27 mouse cellular contexts compared by ENCODE assay signal in the genomic region with DNA sequence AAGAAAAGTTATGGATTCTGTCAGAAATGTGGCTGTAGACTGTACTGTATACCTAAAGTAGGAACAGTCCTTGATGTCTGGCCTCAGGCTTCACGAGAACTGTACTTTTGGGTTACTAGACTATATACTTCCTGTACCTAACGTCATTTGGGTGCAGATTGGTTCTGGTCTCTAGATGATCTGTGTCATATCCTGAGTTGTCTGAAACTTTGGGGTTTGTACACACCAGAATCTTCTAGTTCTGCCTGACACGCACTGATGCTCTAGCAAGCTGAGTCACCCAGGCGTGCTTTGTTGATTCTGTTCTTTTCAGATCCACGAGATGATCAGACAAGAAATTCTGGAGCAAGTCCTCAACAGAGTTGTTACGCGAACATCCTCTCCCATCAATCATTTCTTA. TPM values are rescaled to one million over a fixed set of nuclear protein-coding genes. Genes with fewer than 3 reads are reported as not detected.
DNase-seq lines count a peak whose midpoint lies in the region; ATAC-seq and TF ChIP-seq lines count a peak whose summit lies in the region.
"Had no signal": no experiment of that assay in that cellular context is flagged by ENCODE, and none has a peak within 500 bp of the region (broad histone marks: within the 10 kb centered on the region; RNA-seq: fewer than 3 reads in every experiment).

No protein-coding gene starts in this region.

- H3K27me3 ChIP-seq in CH12.LX (replicated peaks): no peaks in the 10 kb centered on the region
- H3K27me3 ChIP-seq in forebrain, postnatal 0 days (ENCODE audit: insufficient read depth, low read length): no peaks in the 10 kb centered on the region
- H3K27me3 ChIP-seq in stomach, postnatal 0 days (ENCODE audit: control insufficient read depth, insufficient read depth, low read length): no peaks in the 10 kb centered on the region
- H3K27me3 ChIP-seq: embryonic facial prominence, embryonic 15.5 days; heart, embryonic 15.5 days; hindbrain, embryonic 13.5 days had no signal

- ATAC-seq in forebrain, postnatal 0 days: no peak
- ATAC-seq in stomach, postnatal 0 days (ENCODE audit: low FRiP score, low TSS enrichment): no peak
- ATAC-seq: forebrain, embryonic 14.5 days; hindbrain, postnatal 0 days; intestine, embryonic 16.5 days had no signal

- TF ChIP-seq EP300 in CH12.LX (IDR thresholded peaks at IDR 0.05; ENCODE audit: low read length): no peak
- no peak for TF ChIP-seq EP300 in stomach, postnatal 0 days (optimal IDR thresholded peaks at IDR 0.05)

- dilution Hi-C loops in CH12.LX (cut with MboI; ENCODE audit: extremely low pct_ligation_motif_present, extremely low pct_unique_long_range_greater_than_20kb, low sequenced_read_pairs): no loop called here

- TF ChIP-seq POLR2A in CH12.LX (IDR thresholded peaks at IDR 0.05; ENCODE audit: low read depth, low read length): no peak

- peaks cover 18 to 82% of the 10 kb centered on the region in 2 experiments for H3K36me3 ChIP-seq in CH12.LX (replicated peaks in 1 of 2; ENCODE audit: control insufficient read depth in 1 of 2, insufficient read depth in 1 of 2, low read length in 1 of 2)
- H3K36me3 ChIP-seq in forebrain, postnatal 0 days (ENCODE audit: insufficient read depth): no peaks in the 10 kb centered on the region
- H3K36me3 ChIP-seq in stomach, postnatal 0 days (ENCODE audit: control insufficient read depth, insufficient read depth, low read length): no peaks in the 10 kb centered on the region
- H3K36me3 ChIP-seq: hindbrain, embryonic 13.5 days had no signal

- no peaks in the 10 kb centered on the region for H3K9me3 ChIP-seq in CH12.LX (replicated peaks; ENCODE audit: low read length)
- no peaks in the 10 kb centered on the region for H3K9me3 ChIP-seq in forebrain, postnatal 0 days (ENCODE audit: low read length)
- no peaks in the 10 kb centered on the region for H3K9me3 ChIP-seq in stomach, postnatal 0 days (ENCODE audit: control insufficient read depth, low read length)
- H3K9me3 ChIP-seq: embryonic facial prominence, embryonic 15.5 days; forebrain, embryonic 10.5 days; heart, embryonic 15.5 days; hindbrain, embryonic 13.5 days had no signal

- 95% methylated on average over 7 of the region's 7 CpGs for WGBS in forebrain, postnatal 0 days
- WGBS in stomach, postnatal 0 days: 79% methylated on average over 7 of the region's 7 CpGs

- peaks cover 0 to 13% of the 10 kb centered on the region in 2 experiments; a peak in 1 of 4 replicates for H3K4me1 ChIP-seq in CH12.LX (ENCODE audit: control insufficient read depth in 1 of 2, insufficient read depth in 2 of 2)
- H3K4me1 ChIP-seq in forebrain, postnatal 0 days (ENCODE audit: insufficient read depth): no peaks in the 10 kb centered on the region
- no peaks in the 10 kb centered on the region for H3K4me1 ChIP-seq in stomach, postnatal 0 days (replicated peaks; ENCODE audit: control insufficient read depth, insufficient read depth)
- H3K4me1 ChIP-seq: embryonic facial prominence, embryonic 15.5 days; forebrain, embryonic 10.5 days; heart, embryonic 15.5 days; hindbrain, embryonic 13.5 days had no signal

- H3K27ac ChIP-seq in CH12.LX (ENCODE audit: insufficient read depth, low read depth): no peak overlapping the region
- no peak overlapping the region for H3K27ac ChIP-seq in forebrain, postnatal 0 days (ENCODE audit: low read depth, low read length)
- no peak overlapping the region for H3K27ac ChIP-seq in stomach, postnatal 0 days (replicated peaks)
- H3K27ac ChIP-seq: embryonic facial prominence, embryonic 15.5 days; forebrain, embryonic 10.5 days; heart, embryonic 15.5 days; hindbrain, embryonic 13.5 days; hindbrain, postnatal 0 days had no signal

- H3K9ac ChIP-seq in CH12.LX (ENCODE audit: insufficient read depth, low read depth): no peak overlapping the region
- no peak overlapping the region for H3K9ac ChIP-seq in forebrain, postnatal 0 days
- H3K9ac ChIP-seq in stomach, postnatal 0 days (ENCODE audit: low read length): no peak overlapping the region
- H3K9ac ChIP-seq: embryonic facial prominence, embryonic 15.5 days; heart, embryonic 15.5 days; hindbrain, embryonic 13.5 days had no signal

- peak; percentile 45 for DNase-seq in A20 (ENCODE audit: low read depth, low spot score)
- peak; percentile 47 for DNase-seq in CH12.LX (ENCODE audit: extremely low read depth)
- DNase-seq in induced T-regulatory cell, adult 2 months (ENCODE audit: low read depth): peak; percentile 39
- no peak for DNase-seq in forebrain, postnatal 0 days
- DNase-seq in liver: no peak
- no peak for DNase-seq in stomach, postnatal 0 days (ENCODE audit: low spot score)
- DNase-seq in spleen, postnatal 36 days (ENCODE audit: low spot score in 2 of 2): no peak
- DNase-seq: adrenal gland, postnatal 25 days; cerebellum, adult 8-10 months; cerebellum, postnatal 14 days; embryo, embryonic 11 days; gastrocnemius, postnatal 36 days; heart, adult 18-20 months; heart, postnatal 14 days had no signal

- H3K79me2 ChIP-seq in CH12.LX (replicated peaks; ENCODE audit: control insufficient read depth, extremely low read depth, insufficient read depth, poor library complexity, severe bottlenecking): no peaks in the 10 kb centered on the region

- H3K4me3 ChIP-seq in CH12.LX (replicated peaks in 1 of 3; ENCODE audit: low read depth in 2 of 3, low read length in 2 of 3, poor library complexity in 1 of 3): no peak overlapping the region
- H3K4me3 ChIP-seq in forebrain, postnatal 0 days (ENCODE audit: low read depth, low read length): no peak overlapping the region
- H3K4me3 ChIP-seq in stomach, postnatal 0 days (ENCODE audit: low read depth, low read length): no peak overlapping the region
- H3K4me3 ChIP-seq: embryonic facial prominence, embryonic 15.5 days; erythroblast, embryonic 14.5 days; forebrain, embryonic 10.5 days; heart, embryonic 15.5 days; hindbrain, embryonic 13.5 days had no signal

- TF ChIP-seq RAD21 in CH12.LX (IDR thresholded peaks at IDR 0.05; ENCODE audit: low read depth, low read length): no peak

- in situ Hi-C loops in CH12.LX (cut with MboI; ENCODE audit: low pct_ligation_motif_present, low pct_unique_long_range_greater_than_20kb, low sequenced_read_pairs): no loop called here

- TF ChIP-seq CTCF in CH12.LX (conservative IDR thresholded peaks at IDR 0.05 in 1 of 2, IDR thresholded peaks at IDR 0.05 in 1 of 2; ENCODE audit: low read depth in 2 of 2, low read length in 2 of 2): no peak
- no peak for TF ChIP-seq CTCF in forebrain, postnatal 0 days (IDR thresholded peaks at IDR 0.05; ENCODE audit: low read depth)
- TF ChIP-seq CTCF in stomach, postnatal 0 days (IDR thresholded peaks at IDR 0.05; ENCODE audit: low read depth): no peak

- no peak overlapping the region for H3K4me2 ChIP-seq in CH12.LX (ENCODE audit: insufficient read depth, low read depth, poor library complexity, severe bottlenecking)
- H3K4me2 ChIP-seq in forebrain, postnatal 0 days (ENCODE audit: low read depth): no peak overlapping the region
- H3K4me2 ChIP-seq in stomach, postnatal 0 days (replicated peaks; ENCODE audit: low read depth): no peak overlapping the region
- H3K4me2 ChIP-seq: embryonic facial prominence, embryonic 15.5 days; heart, embryonic 11.5 days; heart, embryonic 15.5 days; hindbrain, embryonic 13.5 days had no signal

TF ChIP-seq in CH12.LX, 34 proteins besides CTCF, POLR2A, EP300 and RAD21 (continues in another document):
- TF ChIP-seq POLR2AphosphoS2 (IDR thresholded peaks at IDR 0.05; ENCODE audit: low read depth, low read length) (no peak), SMC3 (IDR thresholded peaks at IDR 0.05; ENCODE audit: low read depth, low read length) (no peak), CHD1 (IDR thresholded peaks at IDR 0.05; ENCODE audit: low read depth, low read length) (no peak), ZC3H11A (IDR thresholded peaks at IDR 0.05; ENCODE audit: low read depth, low read length) (no peak), KAT2A (IDR thresholded peaks at IDR 0.05; ENCODE audit: insufficient replicate concordance, low read length) (no peak), JUND (conservative IDR thresholded peaks at IDR 0.05; ENCODE audit: low read depth, low read length) (no peak), ZKSCAN1 (IDR thresholded peaks at IDR 0.05; ENCODE audit: borderline replicate concordance, low read depth, low read length) (no peak), SIN3A (IDR thresholded peaks at IDR 0.05; ENCODE audit: low read length) (no peak), MXI1 (IDR thresholded peaks at IDR 0.05; ENCODE audit: low read depth, low read length) (no peak), PAX5 (IDR thresholded peaks at IDR 0.05; ENCODE audit: low read length) (no peak), MAZ (IDR thresholded peaks at IDR 0.05; ENCODE audit: low read depth, low read length) (no peak), NELFE (IDR thresholded peaks at IDR 0.05; ENCODE audit: low read depth, low read length) (no peak), UBTF (IDR thresholded peaks at IDR 0.05; ENCODE audit: low read depth, low read length) (no peak), CHD2 (IDR thresholded peaks at IDR 0.05; ENCODE audit: low read length) (no peak), NRF1 (IDR thresholded peaks at IDR 0.05; ENCODE audit: low read depth, low read length) (no peak), E2F4 (IDR thresholded peaks at IDR 0.05; ENCODE audit: insufficient replicate concordance, low read depth, low read length) (no peak), ZNF384 (IDR thresholded peaks at IDR 0.05; ENCODE audit: low read depth, low read length) (no peak)

RNA-seq across cellular contexts. Expression of a gene that starts 28.2 kb away (rescaled TPM):
- total RNA-seq in CH12.LX (2012; rRNA removed): 14.9 and 17.5 TPM in 2 replicates
- 25.0 and 27.0 TPM in 2 replicates for total RNA-seq in CH12.LX (2014; rRNA removed)
- 17.1 and 20.0 TPM in 2 replicates for polyA plus RNA-seq in CH12.LX (2012; ENCODE audit: insufficient read length, low read depth)
- 1.9 and 2.1 TPM in 2 replicates for total RNA-seq in forebrain, postnatal 0 days (2014; rRNA removed)
- 1.2 and 1.4 TPM in 2 replicates for polyA plus RNA-seq in forebrain, postnatal 0 days (2015; fragmentation: Nextera tagmentation; extraction: Ambion mirVana)
- 1.4 and 1.8 TPM in 2 replicates for polyA plus RNA-seq in stomach, postnatal 0 days (2015; fragmentation: Nextera tagmentation; extraction: Ambion mirVana)
- total RNA-seq: gastrocnemius, adult 8-10 months had no signal

RNA-seq across cellular contexts. Expression of a gene that starts 33.1 kb away (rescaled TPM):
- total RNA-seq in CH12.LX (2012; rRNA removed): 1.9 and 2.5 TPM in 2 replicates
- 8.4 and 11.0 TPM in 2 replicates for total RNA-seq in CH12.LX (2014; rRNA removed)
- 21.4 and 24.2 TPM in 2 replicates for polyA plus RNA-seq in CH12.LX (2012; ENCODE audit: insufficient read length, low read depth)
- total RNA-seq in forebrain, postnatal 0 days (2014; rRNA removed): 46.2 and 54.9 TPM in 2 replicates
- polyA plus RNA-seq in forebrain, postnatal 0 days (2015; fragmentation: Nextera tagmentation; extraction: Ambion mirVana): 41.0 and 52.3 TPM in 2 replicates
- polyA plus RNA-seq in stomach, postnatal 0 days (2015; fragmentation: Nextera tagmentation; extraction: Ambion mirVana): 0.16 and 0.28 TPM in 2 replicates
- total RNA-seq: adrenal gland, adult 18-20 months; common myeloid progenitor, adult 5-6 weeks; gastrocnemius, adult 8-10 months; gastrocnemius, postnatal 36 days; heart, adult 18-20 months; heart, postnatal 14 days; hematopoietic stem cell, adult 5-6 weeks had no signal
- polyA plus RNA-seq: erythroblast, embryonic 14.5 days; heart, embryonic 15.5 days had no signal

RNA-seq across cellular contexts. Expression of a gene that starts 46.2 kb away (rescaled TPM):
- 62.1 and 71.9 TPM in 2 replicates for total RNA-seq in CH12.LX (2012; rRNA removed)
- 53.1 and 60.5 TPM in 2 replicates for total RNA-seq in CH12.LX (2014; rRNA removed)
- 116 and 135 TPM in 2 replicates for polyA plus RNA-seq in CH12.LX (2012; ENCODE audit: insufficient read length, low read depth)
- total RNA-seq in forebrain, postnatal 0 days (2014; rRNA removed): 51.1 and 52.9 TPM in 2 replicates
- polyA plus RNA-seq in forebrain, postnatal 0 days (2015; fragmentation: Nextera tagmentation; extraction: Ambion mirVana): 17.4 and 19.4 TPM in 2 replicates
- polyA plus RNA-seq in stomach, postnatal 0 days (2015; fragmentation: Nextera tagmentation; extraction: Ambion mirVana): 13.9 and 18.5 TPM in 2 replicates

Comparison
In these comparisons a context has a peak if more than half of its experiments do, and no peak if none do; other contexts are left out.
1. DNase-seq: peak in A20 (single experiment), CH12.LX (single experiment) and induced T-regulatory cell, adult 2 months (single experiment); none in forebrain, postnatal 0 days (single experiment), liver (single experiment), stomach, postnatal 0 days (single experiment) and spleen, postnatal 36 days (0 of 2).
2. RNA of a gene that starts 33.1 kb away (polyA plus RNA-seq): 41.0 to 52.3 TPM in forebrain, postnatal 0 days and 21.4 to 24.2 TPM in CH12.LX; 0.16 to 0.28 TPM in stomach, postnatal 0 days; every median in the first group is over 10 times any median in the second.